Mouse (Mus musculus) limb, embryonic 11.5 days (tissue): ENCODE data around the gene Nectin2. TPM values are rescaled to one million over a fixed set of nuclear protein-coding genes. Genes with fewer than 3 reads are reported as not detected.
A peak's percentile ranks its signal among the peaks of the same experiment; 100 is the strongest.

ENCODE experiments used
- ATAC-seq: fragments of 200-750 bp; cut with Nextera tagmentation; 2 replicates; pipeline ENCODE4 v1.8.0; 2017; ENCODE audit warnings: low read depth; ENCODE audit not compliant: insufficient number of reproducible peaks, low FRiP score, low TSS enrichment
- DNase-seq: peaks from one replicate; pipeline ENCODE4 v3.0.0-alpha.2; 2015; ENCODE audit warnings: low spot score
- H3K27ac ChIP-seq: fragments of 300-500 bp; sonication (generic); replicated peaks from 2 replicates; pipeline ENCODE4 v1.5.1; 2014; ENCODE audit warnings: low read depth, mild to moderate bottlenecking, low read length
- H3K27me3 ChIP-seq: fragments of 300-500 bp; sonication (generic); 2 replicates; pipeline ENCODE4 v1.6.1; 2014; ENCODE audit warnings: mild to moderate bottlenecking, low read length, mixed read lengths; ENCODE audit not compliant: control insufficient read depth, insufficient read depth
- H3K36me3 ChIP-seq: fragments of 300-500 bp; sonication (generic); 2 replicates; pipeline ENCODE4 v1.6.1; 2014; ENCODE audit warnings: mild to moderate bottlenecking, low read length, moderate library complexity, mixed read lengths; ENCODE audit not compliant: control insufficient read depth, insufficient read depth
- H3K4me1 ChIP-seq: fragments of 300-500 bp; sonication (generic); 2 replicates; pipeline ENCODE4 v1.6.1; 2014; ENCODE audit warnings: low read length, mixed read lengths; ENCODE audit not compliant: control insufficient read depth, insufficient read depth
- H3K4me2 ChIP-seq: fragments of 300-500 bp; sonication (generic); 2 replicates; pipeline ENCODE4 v1.6.1; 2014; ENCODE audit warnings: low read depth, mild to moderate bottlenecking, moderate library complexity; ENCODE audit not compliant: severe bottlenecking
- H3K4me3 ChIP-seq: fragments of 300-500 bp; sonication (generic); 2 replicates; pipeline ENCODE4 v1.5.1; 2014; ENCODE audit warnings: low read depth, low read length
- H3K9ac ChIP-seq: fragments of 300-500 bp; sonication (generic); 2 replicates; pipeline ENCODE4 v1.6.1; 2014; ENCODE audit warnings: mild to moderate bottlenecking, low read length
- H3K9me3 ChIP-seq: fragments of 300-500 bp; sonication (generic); 2 replicates; pipeline ENCODE4 v1.6.1; 2016; ENCODE audit warnings: low read length; ENCODE audit not compliant: control insufficient read depth
- WGBS: fragments of 180-500 bp; shearing (Covaris S2); extraction: QIAGEN DNeasy Blood & Tissue Kit; methylation state at CpG from one replicate; pipeline ENCODE4 v1.1.7; 2014; 5-methylcytosine and 5-hydroxymethylcytosine counted together
- polyA plus RNA-seq: library from polyadenylated mRNA; unstranded; fragments of >200 nt; fragmentation: Nextera tagmentation; extraction: Ambion mirVana; gene quantifications from 2 replicates; pipeline ENCODE4 v1.2.1, GENCODE M21; 2014

Nectin2 gene
- polyA plus RNA-seq, 1 experiment from 2014 or later, result 63.2 TPM

GRCm38 (mm10) chr7:19743791-19744190 lies 6.5 kb downstream of the Nectin2 start:
- Histone ChIP-seq H3K36me3 (no peaks in the 10 kb centered on the region; the same call in 1 of the 2 replicates), H3K27ac (no peak overlapping the region), H3K9me3 (no peaks in the 10 kb centered on the region), H3K9ac (no peak overlapping the region), H3K4me2 (no peak overlapping the region), H3K27me3 (no peaks in the 10 kb centered on the region), H3K4me1 (peaks cover 24% of the 10 kb centered on the region), H3K4me3 (no peak overlapping the region)
- ATAC-seq, result no peak
- WGBS, result 84% methylated on average over 6 of the region's 6 CpGs
- DNase-seq, result no peak

DNA sequence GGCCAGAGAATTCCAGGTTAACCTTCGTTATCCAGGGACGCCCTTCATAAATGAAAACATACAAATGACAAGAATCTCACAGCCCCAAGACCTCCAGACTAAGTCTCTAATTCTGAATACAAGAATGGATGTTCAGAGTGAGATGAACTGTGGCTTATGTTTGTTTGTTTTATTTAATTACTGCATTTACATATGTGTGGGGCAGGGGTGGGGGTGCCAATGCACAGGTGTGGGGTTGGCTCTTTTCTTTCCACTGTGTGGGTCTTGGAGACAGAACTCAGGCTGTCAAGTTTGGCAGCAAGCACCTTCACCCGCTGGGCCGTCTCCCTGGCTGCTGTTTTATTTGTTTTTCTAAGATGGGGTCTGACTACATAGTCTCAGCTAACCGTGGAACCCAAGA lies 7.8 kb downstream of the Nectin2 start:
- ATAC-seq (no peak), DNase-seq (no peak)
- 43% methylated on average over 5 of the region's 5 CpGs for WGBS
- no peak overlapping the region for H3K4me2 ChIP-seq
- no peak overlapping the region for H3K27ac ChIP-seq
- no peaks in the 10 kb centered on the region for H3K27me3 ChIP-seq
- no peak overlapping the region for H3K9ac ChIP-seq
- H3K4me1 ChIP-seq, result peaks cover 21% of the 10 kb centered on the region
- no peak overlapping the region for H3K4me3 ChIP-seq
- no peaks in the 10 kb centered on the region for H3K9me3 ChIP-seq
- peaks cover 6% of the 10 kb centered on the region; the same call in 1 of the 2 replicates for H3K36me3 ChIP-seq

DNA sequence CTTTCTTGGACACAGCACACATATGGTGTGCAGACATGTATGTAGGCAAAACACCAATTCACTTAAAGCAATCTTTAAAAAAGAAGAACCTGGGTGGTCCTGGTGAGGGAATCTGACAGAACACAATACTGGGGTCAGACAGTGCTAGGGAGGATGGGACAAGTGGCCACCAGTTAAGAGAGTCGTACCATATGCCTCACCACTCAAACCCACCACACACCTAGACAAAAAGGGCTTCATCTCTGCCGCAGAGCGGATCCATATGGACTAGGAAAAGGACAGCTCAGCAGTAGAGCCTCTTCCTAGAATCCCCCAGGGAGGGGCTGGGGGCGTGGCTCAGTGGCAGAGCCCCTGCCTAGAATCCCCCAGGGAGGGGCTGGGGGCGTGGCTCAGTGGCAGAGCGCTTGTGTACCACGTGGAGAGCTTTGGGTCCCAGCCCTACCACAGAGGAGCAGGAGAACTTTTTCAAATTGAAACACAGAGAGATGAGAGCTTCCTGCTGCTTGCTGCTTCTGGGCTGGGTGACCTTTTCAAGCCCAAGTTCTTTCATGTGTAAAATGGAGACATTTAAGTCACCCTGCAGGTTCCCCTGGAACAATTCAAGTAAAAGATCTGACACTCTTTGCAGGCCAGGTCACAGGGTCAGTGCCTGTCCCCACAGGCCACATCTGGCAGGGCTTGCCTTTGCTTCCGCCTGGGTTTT lies 8.8 kb downstream of the Nectin2 start:
- Histone ChIP-seq H3K9me3 (no peaks in the 10 kb centered on the region), H3K4me3 (no peak overlapping the region), H3K4me2 (no peak overlapping the region), H3K27me3 (no peaks in the 10 kb centered on the region), H3K4me1 (peaks cover 14% of the 10 kb centered on the region), H3K9ac (no peak overlapping the region), H3K36me3 (peaks cover 7% of the 10 kb centered on the region; the same call in 1 of the 2 replicates), H3K27ac (no peak overlapping the region)
- 12% methylated on average over 8 of the region's 8 CpGs for WGBS
- ATAC-seq (no peak), DNase-seq (no peak)

DNA sequence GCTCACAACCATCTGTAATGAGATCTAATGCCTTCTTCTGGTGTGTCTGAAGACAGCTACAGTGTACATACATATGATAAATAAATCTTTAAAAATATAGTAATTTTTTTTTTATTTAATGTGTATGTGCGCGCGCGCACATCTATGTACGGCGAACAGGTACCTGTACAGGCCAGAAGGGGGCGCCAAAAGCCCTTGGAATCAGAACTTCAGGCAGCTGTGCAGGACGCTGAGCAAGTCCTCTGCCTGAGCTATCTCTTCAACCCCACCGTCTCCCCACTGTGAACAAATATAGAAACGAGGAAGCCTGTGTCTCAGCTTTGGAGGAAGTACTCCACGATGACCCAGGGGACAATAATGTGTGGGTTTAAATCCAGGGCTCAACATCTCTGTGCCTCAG lies 10.0 kb downstream of the Nectin2 start:
- Histone ChIP-seq H3K4me1 (peaks cover 12% of the 10 kb centered on the region), H3K27ac (no peak overlapping the region), H3K27me3 (no peaks in the 10 kb centered on the region), H3K36me3 (peaks cover 9% of the 10 kb centered on the region; the same call in 1 of the 2 replicates), H3K9me3 (no peaks in the 10 kb centered on the region), H3K4me3 (no peak overlapping the region), H3K9ac (no peak overlapping the region), H3K4me2 (no peak overlapping the region)
- 91% methylated on average over 11 of the region's 11 CpGs for WGBS
- DNase-seq, result no peak
- ATAC-seq, result no peak

DNA sequence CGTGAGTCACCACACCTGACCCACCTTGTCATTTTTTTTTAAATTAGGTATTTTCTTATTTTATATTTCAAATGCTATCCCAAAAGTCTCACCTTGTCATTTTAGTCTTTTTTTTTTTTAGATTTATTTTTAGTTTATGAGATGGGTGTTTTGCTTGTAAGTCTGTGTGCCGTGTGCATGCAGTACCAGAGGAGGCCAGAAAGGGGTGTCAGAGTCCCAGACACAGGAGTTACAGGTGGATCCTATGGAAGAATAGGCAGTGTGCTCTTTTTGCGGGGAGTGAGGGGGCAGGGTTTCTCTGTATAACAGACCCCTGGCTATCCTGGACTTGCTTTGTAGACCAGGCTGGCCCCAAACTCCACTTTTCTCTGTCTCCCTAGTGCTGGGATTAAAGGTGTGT lies 11.5 kb downstream of the Nectin2 start:
- H3K4me3 ChIP-seq, result no peak overlapping the region
- H3K4me1 ChIP-seq, result peaks cover 6% of the 10 kb centered on the region
- no peaks in the 10 kb centered on the region for H3K27me3 ChIP-seq
- DNase-seq (no peak), ATAC-seq (no peak)
- H3K9me3 ChIP-seq, result no peaks in the 10 kb centered on the region
- peaks cover 9% of the 10 kb centered on the region; the same call in 1 of the 2 replicates for H3K36me3 ChIP-seq
- no peak overlapping the region for H3K27ac ChIP-seq
- H3K9ac ChIP-seq, result no peak overlapping the region
- 92% methylated on average over 3 of the region's 3 CpGs for WGBS
- H3K4me2 ChIP-seq, result no peak overlapping the region

DNA sequence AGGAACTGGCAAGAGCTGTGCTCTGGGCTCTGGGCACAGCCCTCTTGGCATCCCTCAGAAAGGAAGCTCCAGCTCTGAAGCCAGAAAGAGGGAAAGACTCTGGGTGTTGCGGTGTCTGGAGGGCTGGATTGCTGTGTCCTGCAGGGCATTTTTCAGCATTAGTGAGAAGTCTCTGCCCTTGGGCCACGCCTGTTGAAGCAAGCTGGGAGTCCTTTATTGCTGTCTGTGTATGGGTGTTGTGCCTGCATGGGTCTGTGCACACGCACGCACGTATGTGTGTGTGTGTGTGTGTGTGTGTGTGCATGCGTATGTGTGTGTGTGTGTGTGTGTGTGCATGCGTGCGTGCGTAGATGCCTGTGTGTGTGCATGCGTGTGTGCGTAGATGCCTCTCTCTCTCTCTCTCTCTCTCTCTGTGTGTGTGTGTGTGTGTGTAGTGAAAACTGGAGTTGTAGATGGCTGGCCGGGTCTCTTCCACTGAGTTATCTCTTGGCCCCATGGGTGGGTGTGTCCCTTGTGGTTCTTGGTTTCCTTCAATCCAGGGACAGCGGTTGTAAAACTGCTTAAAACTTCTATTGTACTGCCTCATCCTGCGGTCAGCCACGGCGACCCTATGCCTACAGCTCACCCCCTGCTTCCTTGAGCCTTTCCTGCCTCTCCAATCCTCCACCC lies 13.8 kb downstream of the Nectin2 start:
- DNase-seq (no peak), ATAC-seq (no peak)
- Histone ChIP-seq H3K27me3 (no peaks in the 10 kb centered on the region), H3K4me2 (no peak overlapping the region), H3K27ac (no peak overlapping the region), H3K36me3 (peaks cover 15% of the 10 kb centered on the region), H3K9ac (no peak overlapping the region), H3K9me3 (no peaks in the 10 kb centered on the region), H3K4me1 (peaks cover 2% of the 10 kb centered on the region), H3K4me3 (no peak overlapping the region)
- 92% methylated on average over 16 of the region's 16 CpGs for WGBS

DNA sequence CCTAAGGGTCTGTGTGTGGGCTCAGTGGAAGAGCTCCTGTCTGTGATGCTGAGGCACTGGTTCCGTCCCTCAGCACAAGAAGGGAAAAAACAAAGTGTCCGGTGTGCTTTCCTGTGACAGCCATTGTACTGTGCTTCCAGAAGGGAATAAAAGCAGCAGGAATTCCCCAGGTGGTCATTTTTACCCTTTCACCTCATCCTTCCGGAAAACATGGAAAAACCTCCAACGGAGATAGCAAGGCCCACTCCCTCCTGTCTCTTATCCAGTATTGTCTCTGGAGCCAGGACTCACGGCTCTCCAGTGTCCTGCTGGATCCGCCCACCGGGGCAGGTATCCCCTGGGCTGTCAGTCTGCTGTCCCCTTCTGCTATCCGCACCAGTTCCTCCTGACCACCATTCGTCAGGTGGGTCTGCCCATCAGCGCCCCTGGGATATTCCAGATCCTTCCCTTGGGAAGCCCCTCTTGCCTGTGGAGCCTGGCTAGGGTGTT lies 16.1 kb downstream of the Nectin2 start:
- Histone ChIP-seq H3K4me3 (no peak overlapping the region), H3K27ac (no peak overlapping the region), H3K4me2 (no peak overlapping the region), H3K9ac (no peak overlapping the region), H3K27me3 (no peaks in the 10 kb centered on the region), H3K9me3 (no peaks in the 10 kb centered on the region), H3K36me3 (peaks cover 28% of the 10 kb centered on the region), H3K4me1 (no peaks in the 10 kb centered on the region)
- DNase-seq, result no peak
- WGBS, result 90% methylated on average over 10 of the region's 10 CpGs
- no peak for ATAC-seq

DNA sequence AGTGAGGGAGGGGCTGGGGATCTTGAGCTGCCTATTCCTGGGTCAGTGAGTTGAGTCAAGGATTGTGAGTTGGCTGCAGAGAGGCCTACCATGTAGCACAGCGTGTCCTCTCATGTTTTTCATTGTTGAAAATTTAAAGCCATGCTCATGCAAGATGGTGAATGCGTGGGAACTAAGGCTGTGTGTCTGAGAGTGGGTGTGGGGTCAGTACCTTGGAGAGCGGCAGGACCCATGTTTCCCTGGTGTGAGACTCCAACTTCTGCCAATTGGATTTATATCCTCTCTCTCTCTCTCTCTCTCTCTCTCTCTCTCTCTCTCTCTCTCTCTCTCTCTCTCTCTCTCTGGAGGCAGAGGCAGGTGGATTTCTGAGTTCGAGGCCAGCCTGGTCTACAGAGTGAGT lies 23.7 kb downstream of the Nectin2 start:
- Histone ChIP-seq H3K9ac (no peak overlapping the region), H3K27ac (no peak overlapping the region), H3K4me1 (no peaks in the 10 kb centered on the region), H3K36me3 (peaks cover 17% of the 10 kb centered on the region), H3K4me2 (no peak overlapping the region), H3K27me3 (no peaks in the 10 kb centered on the region), H3K4me3 (no peak overlapping the region), H3K9me3 (0 out of 2 replicates have a peak, but pooled peaks cover under 1% of the 10 kb centered on the region)
- ATAC-seq (no peak), DNase-seq (peak; percentile 32)
- WGBS, result 89% methylated on average over 4 of the region's 4 CpGs
